Mouse (Mus musculus) myocyte (in vitro differentiated cells): Measurements from ENCODE around the gene Mto1.
A peak's percentile ranks its signal among the peaks of the same experiment; 100 is the strongest.

ENCODE experiments used
- CEBPB ChIP-seq: IDR thresholded peaks from 2 replicates; pipeline ENCODE4 v1.6.1; 2011; ENCODE audit warnings: mild to moderate bottlenecking, moderate library complexity; ENCODE audit not compliant: poor library complexity, insufficient read depth, severe bottlenecking
- E2F4 ChIP-seq: IDR thresholded peaks from one replicate; pipeline ENCODE4 v1.6.1; 2011; ENCODE audit warnings: mild to moderate bottlenecking, control low read depth, moderate library complexity; ENCODE audit not compliant: insufficient read depth
- MAX ChIP-seq: IDR thresholded peaks from one replicate; pipeline ENCODE4 v1.6.1; 2011; ENCODE audit warnings: low read depth, mild to moderate bottlenecking, control low read depth
- MYOD1 ChIP-seq, 3 experiments: IDR thresholded peaks; one replicate each; pipeline ENCODE4 v1.6.1; 2011; ENCODE audit warnings: control low read depth in 2 of 3, low read depth in 2 of 3, mild to moderate bottlenecking in 2 of 3, moderate library complexity in 1 of 3; ENCODE audit not compliant: insufficient read length in 2 of 3, control insufficient read depth in 1 of 3
- MYOG ChIP-seq, 3 experiments: IDR thresholded peaks; one replicate each; pipeline ENCODE4 v1.6.1; 2011; ENCODE audit warnings: control low read depth in 2 of 3, low read depth in 2 of 3, mild to moderate bottlenecking in 2 of 3; ENCODE audit not compliant: insufficient read length in 2 of 3, control insufficient read depth in 1 of 3, insufficient read depth in 1 of 3
- POLR2A ChIP-seq: IDR thresholded peaks from one replicate; pipeline ENCODE4 v1.6.1; 2011; ENCODE audit warnings: low read depth, mild to moderate bottlenecking, control low read depth, moderate library complexity; ENCODE audit not compliant: insufficient read length
- POLR2AphosphoS2 ChIP-seq: IDR thresholded peaks from one replicate; pipeline ENCODE4 v1.6.1; 2011; ENCODE audit warnings: low read depth, control low read depth; ENCODE audit not compliant: insufficient read length
- REST ChIP-seq: IDR thresholded peaks from one replicate; pipeline ENCODE4 v1.6.1; 2011; ENCODE audit warnings: mild to moderate bottlenecking, control low read depth, moderate library complexity; ENCODE audit not compliant: insufficient read depth, insufficient read length
- SRF ChIP-seq: IDR thresholded peaks from one replicate; pipeline ENCODE4 v1.6.1; 2011; ENCODE audit warnings: low read depth; ENCODE audit not compliant: control insufficient read depth, insufficient read length
- USF1 ChIP-seq: IDR thresholded peaks from one replicate; pipeline ENCODE4 v1.6.1; 2011; ENCODE audit warnings: low read depth, mild to moderate bottlenecking, control low read depth, moderate library complexity

GRCm38 (mm10) chr9:78442579-78443392 is 5.2 kb upstream of the Mto1 start, which contains the start of gene Cgas:
- TF ChIP-seq POLR2A, result peak; percentile 45
- TF ChIP-seq REST, result no peak
- no peak for TF ChIP-seq SRF
- TF ChIP-seq MAX, result no peak
- no peak for TF ChIP-seq E2F4
- TF ChIP-seq POLR2AphosphoS2, result no peak
- no peak for TF ChIP-seq CEBPB
- no peak for TF ChIP-seq USF1
- TF ChIP-seq MYOG (IDR thresholded peaks at IDR 0.05; ENCODE audit: control insufficient read depth in 1 of 3, insufficient read depth in 1 of 3, insufficient read length in 2 of 3, low read depth in 2 of 3), result no peak
- no peak for TF ChIP-seq MYOD1 (IDR thresholded peaks at IDR 0.05; ENCODE audit: control insufficient read depth in 1 of 3, insufficient read length in 2 of 3, low read depth in 2 of 3)
